Mouse (Mus musculus) heart, adult 2 months (tissue): ENCODE measurements at regions not wholly inside any gene's neighbourhood (a gene's known extent, or its start where the extent isn't known, plus 50 kb on each side); places are given as distances from the start of the nearest gene placed in this dataset.

ENCODE experiments used
- DNase-seq, 2 experiments: peaks; one replicate each; pipeline ENCODE4 v3.0.0; 2021
- H3K27ac ChIP-seq: fragments of 200-600 bp; 2 replicates; pipeline ENCODE4 v1.8.1; 2022
- H3K27me3 ChIP-seq: fragments of 200-500 bp; 2 replicates; pipeline ENCODE4 v1.6.1; 2012; ENCODE audit warnings: mild to moderate bottlenecking, low read length, inconsistent platforms, mixed read lengths; ENCODE audit not compliant: control insufficient read depth, insufficient read depth
- H3K36me3 ChIP-seq: fragments of 200-500 bp; 2 replicates; pipeline ENCODE4 v1.6.1; 2012; ENCODE audit warnings: low read length, inconsistent platforms; ENCODE audit not compliant: control insufficient read depth, insufficient read depth
- H3K4me1 ChIP-seq: fragments of 200-500 bp; 2 replicates; pipeline ENCODE4 v1.6.1; 2011; ENCODE audit warnings: low read length; ENCODE audit not compliant: control insufficient read depth, insufficient read depth
- H3K4me3 ChIP-seq: fragments of 200-600 bp; 2 replicates; pipeline ENCODE4 v1.8.1; 2022
- H3K79me2 ChIP-seq: fragments of 200-500 bp; replicated peaks from 2 replicates; pipeline ENCODE4 v1.6.1; 2012; ENCODE audit warnings: mild to moderate bottlenecking, inconsistent platforms, low read length, moderate library complexity, mixed read lengths; ENCODE audit not compliant: control insufficient read depth, insufficient read depth
- H3K9ac ChIP-seq: fragments of 200-500 bp; 2 replicates; pipeline ENCODE4 v1.6.1; 2012; ENCODE audit warnings: low read depth, mild to moderate bottlenecking, control low read depth, inconsistent platforms, low read length, mixed read lengths
- CTCF ChIP-seq: fragments of 200-600 bp; IDR thresholded peaks from 2 replicates; pipeline ENCODE4 v1.8.1; 2022; ENCODE audit warnings: antibody characterized with exemption, mild to moderate bottlenecking, moderate library complexity
- EP300 ChIP-seq: fragments of 200-500 bp; IDR thresholded peaks from 2 replicates; pipeline ENCODE4 v1.6.1; 2011; ENCODE audit warnings: low read depth, low read length, control low read depth; ENCODE audit not compliant: insufficient read depth
- POLR2A ChIP-seq: fragments of 200-500 bp; IDR thresholded peaks from 2 replicates; pipeline ENCODE4 v1.6.1; 2011; ENCODE audit warnings: mild to moderate bottlenecking, low read depth, low read length, control low read depth; ENCODE audit not compliant: insufficient read depth
- WGBS: fragments of 180-500 bp; shearing (Covaris S2); methylation state at CpG from one replicate; pipeline ENCODE4 v1.1.7; 2018; 5-methylcytosine and 5-hydroxymethylcytosine counted together
- intact Hi-C: fragments of 180-260 bp; cut with DNase I; formaldehyde crosslinking; loops from one replicate; pipeline ENCODE4 v1.15.1; 2025

- peak overlapping the region; percentile 92 for H3K27ac ChIP-seq
- 17% methylated on average over 15 of the region's 15 CpGs for WGBS
- H3K79me2 ChIP-seq: no peaks in the 10 kb centered on the region
- no peaks in the 10 kb centered on the region; the same call in 1 of the 2 replicates for H3K36me3 ChIP-seq
- peaks cover 36% of the 10 kb centered on the region for H3K4me1 ChIP-seq
- peak; percentile 59 to 80 for DNase-seq
- H3K9ac ChIP-seq: peak overlapping the region; percentile 4; the same call in 1 of the 2 replicates
- H3K27me3 ChIP-seq: no peaks in the 10 kb centered on the region
- intact Hi-C loops: loop anchor here (5.0 to 10.0 kb wide), 2 partner anchors 319 to 374 kb away; no protein-coding TSS in a partner anchor
- 0 out of 2 replicates have a peak, but pooled peaks have one; percentile 11 for TF ChIP-seq EP300
- TF ChIP-seq CTCF: no peak
- no peak overlapping the region for H3K4me3 ChIP-seq
These were observed 81.0 kb downstream of the Cpn2 start for GRCm38 (mm10) chr16:30186201-30186700.

GRCm38 (mm10) chr16:30186701-30187270 lies 80.5 kb downstream of the Cpn2 start:
- WGBS: 13% methylated on average over 10 of the region's 10 CpGs
- peak; percentile 78 to 85 for DNase-seq
- Histone ChIP-seq H3K27ac (peak overlapping the region; percentile 92), H3K4me3 (0 out of 2 replicates have a peak overlapping the region, but pooled peaks have one; percentile 4), H3K27me3 (no peaks in the 10 kb centered on the region), H3K79me2 (no peaks in the 10 kb centered on the region), H3K9ac (no peak overlapping the region), H3K36me3 (no peaks in the 10 kb centered on the region; the same call in 1 of the 2 replicates), H3K4me1 (peaks cover 36% of the 10 kb centered on the region)
- TF ChIP-seq CTCF (no peak), EP300 (peak; percentile 77; the same call in 1 of the 2 replicates)
- intact Hi-C loops: loop anchor here (5.0 to 10.0 kb wide), 2 partner anchors 318 to 374 kb away; no protein-coding TSS in a partner anchor

- 14% methylated on average over 9 of the region's 9 CpGs for WGBS
- H3K36me3 ChIP-seq: no peaks in the 10 kb centered on the region; the same call in 1 of the 2 replicates
- peak overlapping the region; percentile 53 for H3K4me3 ChIP-seq
- peaks cover 36% of the 10 kb centered on the region for H3K4me1 ChIP-seq
- H3K9ac ChIP-seq: peak overlapping the region; percentile 41
- H3K27ac ChIP-seq: peak overlapping the region; percentile 92
- intact Hi-C loops: loop anchor here (5.0 to 10.0 kb wide), 2 partner anchors 317 to 375 kb away; no protein-coding TSS in a partner anchor
- H3K79me2 ChIP-seq: no peaks in the 10 kb centered on the region
- TF ChIP-seq EP300 (no peak), CTCF (no peak), POLR2A (no peak)
- no peaks in the 10 kb centered on the region for H3K27me3 ChIP-seq
- DNase-seq: no peak
These were observed 79.9 kb downstream of the Cpn2 start for GRCm38 (mm10) chr16:30187400-30187799.

GRCm38 (mm10) chr16:30187907-30188414 lies 79.3 kb downstream of the Cpn2 start:
- Histone ChIP-seq H3K27me3 (no peaks in the 10 kb centered on the region), H3K79me2 (no peaks in the 10 kb centered on the region), H3K9ac (no peak overlapping the region), H3K4me1 (peaks cover 36% of the 10 kb centered on the region), H3K4me3 (peak overlapping the region; percentile 53), H3K27ac (peak overlapping the region; percentile 92), H3K36me3 (no peaks in the 10 kb centered on the region; the same call in 1 of the 2 replicates)
- peak; percentile 96 to 99 for DNase-seq
- WGBS: 0% methylated on average over 26 of the region's 26 CpGs
- intact Hi-C loops: loop anchor here (1.0 to 10.0 kb wide), 9 partner anchors 49 to 459 kb away; no protein-coding TSS in a partner anchor
- TF ChIP-seq CTCF (peak; percentile 96), POLR2A (peak; percentile 71; the same call in 1 of the 2 replicates), EP300 (peak; percentile 86)

GRCm38 (mm10) chr16:30188769-30189430 lies 78.4 kb downstream of the Cpn2 start:
- Histone ChIP-seq H3K4me1 (peaks cover 38% of the 10 kb centered on the region), H3K79me2 (no peaks in the 10 kb centered on the region), H3K4me3 (no peak overlapping the region), H3K9ac (peak overlapping the region; percentile 17; the same call in 1 of the 2 replicates), H3K27me3 (no peaks in the 10 kb centered on the region), H3K36me3 (no peaks in the 10 kb centered on the region; the same call in 1 of the 2 replicates), H3K27ac (peak overlapping the region; percentile 92)
- intact Hi-C loops: loop anchor here (1.0 to 10.0 kb wide), 9 partner anchors 48 to 460 kb away; no protein-coding TSS in a partner anchor
- peak; percentile 69 to 85 for DNase-seq
- 52% methylated on average over 8 of the region's 8 CpGs for WGBS
- TF ChIP-seq CTCF (no peak), EP300 (0 out of 2 replicates have a peak, but pooled peaks have one; percentile 52), POLR2A (peak; percentile 41; the same call in 1 of the 2 replicates)
